Mouse (Mus musculus) liver, embryonic 16.5 days (tissue): Measurements from ENCODE around the gene Banp. TPM values are rescaled to one million over a fixed set of nuclear protein-coding genes. Genes with fewer than 3 reads are reported as not detected.

ENCODE experiments used
- ATAC-seq: fragments of 200-750 bp; cut with Nextera tagmentation; 2 replicates; pipeline ENCODE4 v1.8.0; 2017; ENCODE audit warnings: low read depth, mild to moderate bottlenecking, moderate number of reproducible peaks, moderate library complexity
- H3K27ac ChIP-seq: fragments of 300-500 bp; sonication (generic); 2 replicates; pipeline ENCODE4 v1.5.1; 2014; ENCODE audit warnings: mild to moderate bottlenecking, low read length
- H3K27me3 ChIP-seq: fragments of 300-500 bp; sonication (generic); 2 replicates; pipeline ENCODE4 v1.6.1; 2014; ENCODE audit warnings: low read depth, low read length, mixed read lengths; ENCODE audit not compliant: control insufficient read depth, insufficient read depth
- H3K36me3 ChIP-seq: fragments of 300-500 bp; sonication (generic); 2 replicates; pipeline ENCODE4 v1.6.1; 2014; ENCODE audit warnings: mild to moderate bottlenecking; ENCODE audit not compliant: control insufficient read depth, insufficient read depth
- H3K4me1 ChIP-seq: fragments of 300-500 bp; sonication (generic); 2 replicates; pipeline ENCODE4 v1.6.1; 2014; ENCODE audit warnings: low read depth, low read length, mixed read lengths; ENCODE audit not compliant: control insufficient read depth
- H3K4me2 ChIP-seq: fragments of 300-500 bp; sonication (generic); 2 replicates; pipeline ENCODE4 v1.6.1; 2014; ENCODE audit warnings: low read depth, low read length, mixed read lengths
- H3K4me3 ChIP-seq: fragments of 300-500 bp; sonication (generic); 2 replicates; pipeline ENCODE4 v1.5.1; 2014; ENCODE audit warnings: low read depth, mild to moderate bottlenecking, low read length
- H3K9ac ChIP-seq: fragments of 300-500 bp; sonication (generic); 2 replicates; pipeline ENCODE4 v1.6.1; 2014; ENCODE audit warnings: low read depth, low read length
- H3K9me3 ChIP-seq: fragments of 300-500 bp; sonication (generic); replicated peaks from 2 replicates; pipeline ENCODE4 v1.6.1; 2016; ENCODE audit warnings: low read length; ENCODE audit not compliant: control insufficient read depth
- whole genome bisulfite sequencing: fragments of 180-500 bp; shearing (Covaris S2); extraction: QIAGEN DNeasy Blood & Tissue Kit; methylation state at CpG from one replicate; pipeline ENCODE4 v1.1.7; 2014; ENCODE audit not compliant: insufficient replicate concordance; 5-methylcytosine and 5-hydroxymethylcytosine counted together
- polyA plus RNA-seq: library from polyadenylated mRNA; unstranded; fragments of >200 nt; fragmentation: Nextera tagmentation; extraction: Ambion mirVana; gene quantifications from 2 replicates; pipeline ENCODE4 v1.2.1, GENCODE M21; 2015

The Banp gene
- polyA plus RNA-seq, 1 experiment from 2014 or later = 20.2 TPM

- Histone ChIP-seq H3K36me3 (peaks cover 19% of the 10 kb centered on the region), H3K4me2 (no peak overlapping the region), H3K9ac (no peak overlapping the region), H3K4me3 (no peak overlapping the region), H3K4me1 (no peaks in the 10 kb centered on the region), H3K9me3 (no peaks in the 10 kb centered on the region), H3K27me3 (no peaks in the 10 kb centered on the region), H3K27ac (no peak overlapping the region)
- 86% methylated on average over 11 of the region's 11 CpGs for WGBS
- ATAC-seq = no peak
Observed at GRCm38 (mm10) chr8:121980792-121981519, 31.4 kb downstream of the Banp start.

- H3K4me2 ChIP-seq = no peak overlapping the region
- no peaks in the 10 kb centered on the region for H3K4me1 ChIP-seq
- peaks cover 14% of the 10 kb centered on the region for H3K36me3 ChIP-seq
- no peak for ATAC-seq
- H3K4me3 ChIP-seq = no peak overlapping the region
- WGBS = 83% methylated on average over 7 of the region's 7 CpGs
- H3K27me3 ChIP-seq = no peaks in the 10 kb centered on the region
- no peak overlapping the region for H3K9ac ChIP-seq
- no peaks in the 10 kb centered on the region for H3K9me3 ChIP-seq
- no peak overlapping the region for H3K27ac ChIP-seq
Observed at GRCm38 (mm10) chr8:121981520-121981895, 32.0 kb downstream of the Banp start.

GRCm38 (mm10) chr8:121985673-121986072, 36.1 kb downstream of the Banp start:
- H3K36me3 ChIP-seq = peaks cover 12% of the 10 kb centered on the region
- whole genome bisulfite sequencing = 94% methylated on average over 3 of the region's 3 CpGs

GRCm38 (mm10) chr8:121987892-121988291, 38.3 kb downstream of the Banp start:
- WGBS = 73% methylated on average over 5 of the region's 5 CpGs
- H3K9ac ChIP-seq = no peak overlapping the region
- no peaks in the 10 kb centered on the region for H3K27me3 ChIP-seq
- no peaks in the 10 kb centered on the region for H3K4me1 ChIP-seq
- H3K27ac ChIP-seq = no peak overlapping the region
- H3K9me3 ChIP-seq = no peaks in the 10 kb centered on the region
- H3K36me3 ChIP-seq = peaks cover 4% of the 10 kb centered on the region
- no peak overlapping the region for H3K4me2 ChIP-seq
- ATAC-seq = no peak
- H3K4me3 ChIP-seq = no peak overlapping the region

More at GRCm38 (mm10) chr8:121985673-121986072, 36.1 kb downstream of the Banp start:
- H3K27me3 ChIP-seq = no peaks in the 10 kb centered on the region
- H3K4me3 ChIP-seq = no peak overlapping the region
- no peak overlapping the region for H3K9ac ChIP-seq
- no peak overlapping the region for H3K27ac ChIP-seq
- H3K9me3 ChIP-seq = no peaks in the 10 kb centered on the region
- ATAC-seq = no peak
- no peaks in the 10 kb centered on the region for H3K4me1 ChIP-seq
- H3K4me2 ChIP-seq = no peak overlapping the region

GRCm38 (mm10) chr8:121990506-121991255, 41.1 kb downstream of the Banp start:
- Histone ChIP-seq H3K36me3 (peaks cover 2% of the 10 kb centered on the region), H3K27ac (no peak overlapping the region), H3K4me1 (no peaks in the 10 kb centered on the region), H3K9me3 (no peaks in the 10 kb centered on the region), H3K4me3 (no peak overlapping the region), H3K27me3 (no peaks in the 10 kb centered on the region), H3K9ac (no peak overlapping the region), H3K4me2 (no peak overlapping the region)
- no peak for ATAC-seq
- WGBS = 78% methylated on average over 9 of the region's 9 CpGs

- no peaks in the 10 kb centered on the region for H3K4me1 ChIP-seq
- no peak for ATAC-seq
- peaks cover 2% of the 10 kb centered on the region for H3K36me3 ChIP-seq
- H3K27me3 ChIP-seq = no peaks in the 10 kb centered on the region
- WGBS = 81% methylated on average over 7 of the region's 7 CpGs
- H3K9me3 ChIP-seq = no peaks in the 10 kb centered on the region
- H3K9ac ChIP-seq = no peak overlapping the region
- H3K4me2 ChIP-seq = no peak overlapping the region
- no peak overlapping the region for H3K4me3 ChIP-seq
- no peak overlapping the region for H3K27ac ChIP-seq
Observed at GRCm38 (mm10) chr8:121991611-121992010, 42.1 kb downstream of the Banp start.

GRCm38 (mm10) chr8:121992911-121993310, 43.4 kb downstream of the Banp start:
- no peak overlapping the region for H3K9ac ChIP-seq
- ATAC-seq = no peak
- WGBS = 74% methylated on average over 4 of the region's 4 CpGs
- H3K4me1 ChIP-seq = no peaks in the 10 kb centered on the region
- no peak overlapping the region for H3K4me2 ChIP-seq
- H3K36me3 ChIP-seq = peaks cover 13% of the 10 kb centered on the region
- no peaks in the 10 kb centered on the region for H3K27me3 ChIP-seq
- H3K4me3 ChIP-seq = no peak overlapping the region
- H3K9me3 ChIP-seq = no peaks in the 10 kb centered on the region
- H3K27ac ChIP-seq = no peak overlapping the region

- Histone ChIP-seq H3K36me3 (peaks cover 11% of the 10 kb centered on the region), H3K4me2 (no peak overlapping the region), H3K27ac (no peak overlapping the region), H3K9ac (no peak overlapping the region), H3K4me3 (no peak overlapping the region), H3K9me3 (no peaks in the 10 kb centered on the region), H3K4me1 (no peaks in the 10 kb centered on the region), H3K27me3 (no peaks in the 10 kb centered on the region)
- no peak for ATAC-seq
- WGBS = 80% methylated on average over 4 of the region's 4 CpGs
Observed at GRCm38 (mm10) chr8:121995112-121995511, 45.6 kb downstream of the Banp start.

GRCm38 (mm10) chr8:121995895-121996294, 46.3 kb downstream of the Banp start:
- Histone ChIP-seq H3K27me3 (no peaks in the 10 kb centered on the region), H3K27ac (no peak overlapping the region), H3K4me2 (no peak overlapping the region), H3K9me3 (no peaks in the 10 kb centered on the region), H3K9ac (no peak overlapping the region), H3K4me3 (no peak overlapping the region), H3K4me1 (no peaks in the 10 kb centered on the region), H3K36me3 (peaks cover 11% of the 10 kb centered on the region)
- 71% methylated on average over 3 of the region's 3 CpGs for WGBS
- ATAC-seq = peak; percentile 64; the same call in 1 of the 2 replicates
